Mouse (Mus musculus): ENCODE results near the gene Psapl1. TPM values are rescaled to one million over a fixed set of nuclear protein-coding genes. Genes with fewer than 3 reads are reported as not detected.

Gene Psapl1
- polyA plus RNA-seq, 1 experiment: 0.12 TPM

- H3K27me3 ChIP-seq (ENCODE audit: control insufficient read depth, insufficient read depth, insufficient read length): no peaks in the 10 kb centered on the region
These were observed 29.2 kb upstream of the Psapl1 start for GRCm38 (mm10) chr5:36174569-36175115.

GRCm38 (mm10) chr5:36176409-36176808 lies 27.4 kb upstream of the Psapl1 start:
- no peaks in the 10 kb centered on the region for H3K79me3 ChIP-seq (ENCODE audit: low read depth)
- no peak overlapping the region for H3K4me3 ChIP-seq (ENCODE audit: insufficient read depth, poor library complexity, severe bottlenecking)
- no peaks in the 10 kb centered on the region for H3K79me2 ChIP-seq (ENCODE audit: control insufficient read depth, insufficient read depth)
- H3K27me3 ChIP-seq (ENCODE audit: control insufficient read depth, insufficient read depth, insufficient read length): no peaks in the 10 kb centered on the region
- TF ChIP-seq USF1 (IDR thresholded peaks at IDR 0.05; ENCODE audit: low read depth): no peak
- TF ChIP-seq MAX (IDR thresholded peaks at IDR 0.05): no peak
- no peak for TF ChIP-seq CTCF (IDR thresholded peaks at IDR 0.05; ENCODE audit: control insufficient read depth, insufficient read depth, insufficient read length)
- no peak for TF ChIP-seq FOSL1 (IDR thresholded peaks at IDR 0.05; ENCODE audit: insufficient read depth, low read length, poor library complexity, severe bottlenecking)
- no peak for TF ChIP-seq MYOG (IDR thresholded peaks at IDR 0.05; ENCODE audit: control insufficient read depth, extremely low read depth, insufficient read length)
- no peak for TF ChIP-seq MYOD1 (IDR thresholded peaks at IDR 0.05; ENCODE audit: control insufficient read depth, insufficient read length, low read depth)
- TF ChIP-seq CEBPB (IDR thresholded peaks at IDR 0.05; ENCODE audit: low read depth): no peak
- no peak overlapping the region for H3ac ChIP-seq (ENCODE audit: control insufficient read depth, insufficient read length, low read depth)
- H3K36me3 ChIP-seq (ENCODE audit: control insufficient read depth, insufficient read depth): no peaks in the 10 kb centered on the region

More at GRCm38 (mm10) chr5:36174569-36175115, 29.2 kb upstream of the Psapl1 start:
- Histone ChIP-seq H3K4me3 (ENCODE audit: insufficient read depth, poor library complexity, severe bottlenecking) (no peak overlapping the region), H3K36me3 (ENCODE audit: control insufficient read depth, insufficient read depth) (no peaks in the 10 kb centered on the region), H3K79me3 (ENCODE audit: low read depth) (no peaks in the 10 kb centered on the region), H3K79me2 (ENCODE audit: control insufficient read depth, insufficient read depth) (no peaks in the 10 kb centered on the region), H3ac (ENCODE audit: control insufficient read depth, insufficient read length, low read depth) (no peak overlapping the region)
- TF ChIP-seq MYOD1 (IDR thresholded peaks at IDR 0.05; ENCODE audit: control insufficient read depth, insufficient read length, low read depth): no peak
- TF ChIP-seq USF1 (IDR thresholded peaks at IDR 0.05; ENCODE audit: low read depth): no peak

- H3K27me3 ChIP-seq (ENCODE audit: control insufficient read depth, insufficient read depth, insufficient read length): no peaks in the 10 kb centered on the region
- TF ChIP-seq FOSL1 (IDR thresholded peaks at IDR 0.05; ENCODE audit: insufficient read depth, low read length, poor library complexity, severe bottlenecking): no peak
- TF ChIP-seq CTCF (IDR thresholded peaks at IDR 0.05; ENCODE audit: control insufficient read depth, insufficient read depth, insufficient read length): no peak
- no peak for TF ChIP-seq MYOD1 (IDR thresholded peaks at IDR 0.05; ENCODE audit: control insufficient read depth, insufficient read length, low read depth)
- TF ChIP-seq CEBPB (IDR thresholded peaks at IDR 0.05; ENCODE audit: low read depth): no peak
- no peak for TF ChIP-seq MAX (IDR thresholded peaks at IDR 0.05)
- no peak for TF ChIP-seq USF1 (IDR thresholded peaks at IDR 0.05; ENCODE audit: low read depth)
- no peak for TF ChIP-seq MYOG (IDR thresholded peaks at IDR 0.05; ENCODE audit: control insufficient read depth, extremely low read depth, insufficient read length)
- no peaks in the 10 kb centered on the region for H3K79me2 ChIP-seq (ENCODE audit: control insufficient read depth, insufficient read depth)
- H3K36me3 ChIP-seq (ENCODE audit: control insufficient read depth, insufficient read depth): no peaks in the 10 kb centered on the region
- no peak overlapping the region for H3ac ChIP-seq (ENCODE audit: control insufficient read depth, insufficient read length, low read depth)
- no peaks in the 10 kb centered on the region for H3K79me3 ChIP-seq (ENCODE audit: low read depth)
- H3K4me3 ChIP-seq (ENCODE audit: insufficient read depth, poor library complexity, severe bottlenecking): no peak overlapping the region
These were observed 26.9 kb upstream of the Psapl1 start for GRCm38 (mm10) chr5:36176873-36177272.

GRCm38 (mm10) chr5:36178215-36178614 lies 25.6 kb upstream of the Psapl1 start:
- Histone ChIP-seq H3K36me3 (ENCODE audit: control insufficient read depth, insufficient read depth) (no peaks in the 10 kb centered on the region), H3K79me2 (ENCODE audit: control insufficient read depth, insufficient read depth) (no peaks in the 10 kb centered on the region), H3K4me3 (ENCODE audit: insufficient read depth, poor library complexity, severe bottlenecking) (no peak overlapping the region), H3K27me3 (ENCODE audit: control insufficient read depth, insufficient read depth, insufficient read length) (no peaks in the 10 kb centered on the region), H3ac (ENCODE audit: control insufficient read depth, insufficient read length, low read depth) (no peak overlapping the region), H3K79me3 (ENCODE audit: low read depth) (no peaks in the 10 kb centered on the region)
- no peak for TF ChIP-seq CTCF (IDR thresholded peaks at IDR 0.05; ENCODE audit: control insufficient read depth, insufficient read depth, insufficient read length)
- TF ChIP-seq MAX (IDR thresholded peaks at IDR 0.05): no peak
- TF ChIP-seq USF1 (IDR thresholded peaks at IDR 0.05; ENCODE audit: low read depth): no peak
- TF ChIP-seq MYOD1 (IDR thresholded peaks at IDR 0.05; ENCODE audit: control insufficient read depth, insufficient read length, low read depth): no peak
- no peak for TF ChIP-seq MYOG (IDR thresholded peaks at IDR 0.05; ENCODE audit: control insufficient read depth, extremely low read depth, insufficient read length)
- no peak for TF ChIP-seq FOSL1 (IDR thresholded peaks at IDR 0.05; ENCODE audit: insufficient read depth, low read length, poor library complexity, severe bottlenecking)
- no peak for TF ChIP-seq CEBPB (IDR thresholded peaks at IDR 0.05; ENCODE audit: low read depth)

DNA sequence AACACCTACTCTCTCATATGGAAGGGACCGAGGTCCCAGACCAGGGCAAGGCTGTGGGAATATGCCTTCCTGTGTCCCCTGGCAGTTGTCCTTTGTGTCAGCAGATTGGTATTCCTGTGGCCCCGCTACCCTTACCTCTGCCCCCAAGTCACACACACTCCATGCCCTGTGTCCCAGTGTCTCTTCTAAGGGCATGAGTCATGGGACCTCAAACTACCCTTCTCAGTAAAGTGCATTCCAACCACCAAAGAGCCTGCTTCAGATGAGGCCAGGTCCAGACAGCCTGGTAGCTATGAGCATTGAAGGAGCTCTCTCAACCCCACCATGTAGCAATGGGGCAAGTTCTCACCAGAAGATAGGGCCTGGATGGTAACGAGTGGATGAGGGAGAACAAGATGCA lies 25.0 kb upstream of the Psapl1 start:
- Histone ChIP-seq H3K79me2 (ENCODE audit: control insufficient read depth, insufficient read depth) (no peaks in the 10 kb centered on the region), H3K4me3 (ENCODE audit: insufficient read depth, poor library complexity, severe bottlenecking) (no peak overlapping the region), H3K36me3 (ENCODE audit: control insufficient read depth, insufficient read depth) (no peaks in the 10 kb centered on the region), H3ac (ENCODE audit: control insufficient read depth, insufficient read length, low read depth) (no peak overlapping the region), H3K27me3 (ENCODE audit: control insufficient read depth, insufficient read depth, insufficient read length) (no peaks in the 10 kb centered on the region), H3K79me3 (ENCODE audit: low read depth) (no peaks in the 10 kb centered on the region)
- TF ChIP-seq USF1 (IDR thresholded peaks at IDR 0.05; ENCODE audit: low read depth) (no peak), MYOG (IDR thresholded peaks at IDR 0.05; ENCODE audit: control insufficient read depth, extremely low read depth, insufficient read length) (no peak), MAX (IDR thresholded peaks at IDR 0.05) (no peak), CTCF (IDR thresholded peaks at IDR 0.05; ENCODE audit: control insufficient read depth, insufficient read depth, insufficient read length) (no peak), FOSL1 (IDR thresholded peaks at IDR 0.05; ENCODE audit: insufficient read depth, low read length, poor library complexity, severe bottlenecking) (no peak)

GRCm38 (mm10) chr5:36179708-36180107 lies 24.1 kb upstream of the Psapl1 start:
- no peak overlapping the region for H3K4me3 ChIP-seq (ENCODE audit: insufficient read depth, poor library complexity, severe bottlenecking)
- no peaks in the 10 kb centered on the region for H3K27me3 ChIP-seq (ENCODE audit: control insufficient read depth, insufficient read depth, insufficient read length)
- H3K79me2 ChIP-seq (ENCODE audit: control insufficient read depth, insufficient read depth): no peaks in the 10 kb centered on the region
- no peak overlapping the region for H3ac ChIP-seq (ENCODE audit: control insufficient read depth, insufficient read length, low read depth)
- H3K36me3 ChIP-seq (ENCODE audit: control insufficient read depth, insufficient read depth): no peaks in the 10 kb centered on the region
- H3K79me3 ChIP-seq (ENCODE audit: low read depth): no peaks in the 10 kb centered on the region
- no peak for TF ChIP-seq MYOD1 (IDR thresholded peaks at IDR 0.05; ENCODE audit: control insufficient read depth, insufficient read length, low read depth)
- TF ChIP-seq MAX (IDR thresholded peaks at IDR 0.05): no peak
- TF ChIP-seq CTCF (IDR thresholded peaks at IDR 0.05; ENCODE audit: control insufficient read depth, insufficient read depth, insufficient read length): no peak
- no peak for TF ChIP-seq FOSL1 (IDR thresholded peaks at IDR 0.05; ENCODE audit: insufficient read depth, low read length, poor library complexity, severe bottlenecking)
- no peak for TF ChIP-seq CEBPB (IDR thresholded peaks at IDR 0.05; ENCODE audit: low read depth)
- TF ChIP-seq USF1 (IDR thresholded peaks at IDR 0.05; ENCODE audit: low read depth): no peak
- no peak for TF ChIP-seq MYOG (IDR thresholded peaks at IDR 0.05; ENCODE audit: control insufficient read depth, extremely low read depth, insufficient read length)

All from C2C12 (cell line).